Mouse (Mus musculus): ENCODE data around the gene Arhgef18. TPM values are rescaled to one million over a fixed set of nuclear protein-coding genes. Genes with fewer than 3 reads are reported as not detected.

Arhgef18 gene
- 6.7 and 8.3 TPM in 2 replicates for polyA plus RNA-seq (2015; fragmentation: Nextera tagmentation; extraction: Ambion mirVana)

DNA sequence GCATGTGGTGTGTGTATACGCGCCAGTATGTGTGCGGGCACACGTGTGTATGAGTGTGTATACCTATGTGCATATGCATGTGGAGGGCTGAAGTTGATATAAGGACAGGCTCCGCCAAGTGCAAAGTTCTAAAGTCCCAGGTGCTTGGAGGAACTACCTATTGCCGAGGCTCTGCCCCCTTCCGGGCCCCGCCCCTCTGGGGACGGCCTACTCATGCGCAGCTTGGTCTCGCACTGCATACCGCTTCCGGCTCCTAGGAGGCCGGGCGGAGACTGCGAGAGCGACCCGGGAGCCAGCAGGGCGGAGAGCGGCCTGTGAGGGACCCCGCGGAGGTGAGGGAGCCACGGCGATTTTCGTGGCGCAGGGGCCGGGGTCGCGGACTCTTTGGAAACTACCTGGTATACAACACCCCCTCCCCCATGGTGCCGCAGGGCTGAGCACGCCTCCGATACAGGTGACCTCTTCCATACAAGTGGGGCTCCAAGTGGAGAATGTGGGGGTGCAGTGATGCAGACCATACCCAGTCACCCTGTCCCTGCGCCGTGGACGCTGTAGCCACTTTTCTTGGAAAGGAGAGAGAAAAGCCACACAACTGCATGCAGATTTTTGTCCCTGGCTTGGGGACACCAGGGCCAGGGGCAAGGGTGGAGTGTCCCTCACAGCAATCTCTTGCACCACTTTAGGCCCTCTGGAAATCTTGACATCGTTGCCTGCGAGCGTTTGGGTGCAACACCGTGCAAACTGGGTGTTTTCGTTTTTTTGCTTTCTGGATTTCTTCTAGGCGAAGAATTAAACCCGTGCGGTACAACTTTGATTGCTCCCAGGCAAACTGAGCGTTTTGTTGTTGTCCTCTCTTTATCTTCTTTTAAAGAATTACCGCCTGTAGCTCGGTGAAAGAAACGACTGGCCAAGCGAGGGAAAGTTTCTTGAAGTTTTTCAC, at the start of gene Arhgef18:
TSS of gene Arhgef18 (plus strand) at position 236 of the 940 bp plus-strand sequence.

DNA sequence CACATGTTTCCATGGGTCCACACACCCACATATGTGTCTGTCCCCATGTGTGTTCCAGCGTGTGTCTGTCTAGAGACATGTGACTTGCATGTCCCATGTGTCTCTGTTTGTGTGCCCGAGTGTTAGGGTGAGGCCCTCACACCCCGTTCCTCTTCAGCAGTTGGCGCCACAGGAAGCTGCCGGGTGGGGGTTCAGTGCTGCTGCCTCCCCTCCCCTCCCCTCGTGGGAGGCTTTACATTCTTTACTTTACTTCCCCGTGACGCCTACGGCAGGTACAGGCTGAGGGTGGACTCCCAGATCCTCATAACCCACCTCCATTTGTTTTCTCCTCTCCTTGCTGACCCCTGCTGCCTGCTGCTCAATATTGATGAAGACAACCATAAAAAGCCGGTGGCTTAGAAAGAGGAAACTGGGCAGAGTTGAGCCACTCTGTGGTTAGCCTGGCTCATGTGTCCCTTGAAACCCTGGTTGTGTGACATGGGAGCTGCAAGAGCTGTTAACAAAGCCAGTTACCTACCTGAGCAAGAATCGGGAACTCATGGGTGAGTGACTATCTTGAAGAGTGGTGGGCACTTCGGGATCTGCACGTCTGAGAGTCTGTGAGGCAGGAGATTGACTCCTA, 39.5 kb upstream of the Arhgef18 start, which contains the start of gene A430078G23Rik:
TSS of gene A430078G23Rik (plus strand) at position 227 of the 622 bp plus-strand sequence.

DNA sequence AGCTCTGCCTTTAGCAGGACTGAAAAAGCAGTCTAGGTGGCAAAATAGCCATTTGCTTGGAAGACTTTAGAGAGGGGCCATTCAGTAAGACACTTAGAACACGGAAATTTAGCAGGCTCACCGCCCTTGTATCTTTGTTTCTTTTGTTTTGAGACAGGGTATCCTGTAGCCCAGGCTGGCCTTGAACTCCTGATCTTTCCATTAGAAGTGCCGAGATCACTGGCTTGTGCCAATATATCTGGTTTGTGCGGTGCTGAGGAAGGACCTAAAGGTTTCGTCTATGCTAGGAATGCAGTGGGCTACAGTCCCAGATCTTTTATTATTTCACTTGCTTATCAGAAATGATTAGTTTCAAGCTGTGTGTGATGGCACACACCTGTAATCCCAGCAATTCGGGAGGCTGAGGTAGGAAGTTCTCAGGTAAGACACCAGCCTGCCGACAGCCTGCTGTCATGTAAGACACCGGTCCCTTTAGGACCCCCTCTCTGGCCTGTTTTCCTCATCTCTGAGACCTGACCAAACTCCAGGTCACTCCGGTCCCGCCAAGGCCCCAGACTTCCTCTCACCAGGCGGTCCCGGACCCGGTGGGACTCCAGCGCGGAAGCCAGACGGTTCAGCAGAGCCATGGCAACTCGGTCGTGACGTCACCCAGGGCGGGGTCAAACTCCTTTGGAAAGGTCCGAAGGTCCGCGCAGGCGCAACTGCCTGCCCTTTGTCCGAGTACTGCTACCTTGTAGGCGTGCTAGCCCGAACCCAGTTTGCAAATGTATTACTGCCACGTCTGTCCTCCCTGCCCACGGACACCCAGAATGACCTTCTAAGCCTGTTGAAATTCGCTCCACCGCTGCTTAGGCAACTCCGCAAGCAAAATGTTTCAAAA, 74.4 kb downstream of the Arhgef18 start, which contains the start of gene Pex11g:
TSS of gene Pex11g (minus strand) at position 675 of the 880 bp plus-strand sequence.

GRCm38 (mm10) chr8:3470562-3470961, 77.8 kb downstream of the Arhgef18 start, which contains the start of gene Tex45:
Gene Tex45 (plus strand): TSS chr8:3470862.

DNA sequence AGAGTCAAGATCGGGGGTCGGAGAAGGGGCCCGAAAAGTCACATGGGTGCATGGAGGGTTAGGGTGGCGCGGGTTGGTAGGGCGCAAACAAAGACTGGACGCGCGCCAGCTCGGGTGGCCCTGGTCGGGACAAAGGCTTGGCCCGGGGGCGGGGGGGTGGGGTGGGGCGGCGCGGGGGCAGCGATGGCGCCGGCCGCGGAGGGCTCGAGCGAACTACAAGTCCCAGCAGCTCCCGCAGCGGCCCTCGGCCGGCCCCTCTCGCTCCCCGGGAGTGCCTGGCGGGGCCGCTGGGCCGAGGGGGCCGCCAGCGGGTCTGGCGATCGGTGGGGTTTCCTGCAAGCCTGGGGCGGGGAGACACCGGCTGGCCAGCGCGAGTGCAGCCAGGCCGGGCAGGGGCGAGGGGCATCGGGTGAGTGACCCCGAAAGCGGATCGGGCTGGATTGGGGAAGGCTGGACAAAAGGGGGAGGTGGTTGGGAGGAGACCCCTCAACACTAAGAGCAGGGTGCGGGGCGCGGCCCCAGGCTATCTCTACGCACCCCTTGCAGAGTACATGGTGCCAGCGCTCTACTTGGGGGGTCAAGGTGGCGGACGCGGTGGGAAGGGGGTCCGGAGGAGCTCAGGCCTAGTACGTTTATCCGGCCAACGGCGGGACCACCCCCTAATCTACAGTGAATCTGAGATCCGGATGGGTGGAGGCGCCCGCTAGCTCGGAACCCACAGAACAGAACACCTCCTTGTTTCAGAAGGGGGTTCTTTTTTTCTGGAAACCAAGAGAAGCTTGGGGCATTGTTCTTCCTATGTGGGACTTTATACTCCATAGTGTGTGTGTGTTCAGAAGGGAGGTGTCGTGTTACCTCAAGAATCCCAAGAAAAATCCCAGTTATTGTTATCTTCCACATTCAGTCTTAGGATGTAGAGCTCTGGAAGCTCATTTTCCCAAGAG, 100.4 kb downstream of the Arhgef18 start, which contains the start of gene Zfp358:
TSS of gene Zfp358 (plus strand) at position 238 of the 944 bp plus-strand sequence.

GRCm38 (mm10) chr8:3500235-3501090, 107.7 kb downstream of the Arhgef18 start, which contains the start of gene Mcoln1:
Gene Mcoln1 (plus strand): TSS chr8:3500457.

Other genes with a start within 250 kb of the Arhgef18 start
- gene Insr, start 113.4 kb upstream of the Arhgef18 start, polyA plus RNA-seq (2015; fragmentation: Nextera tagmentation; extraction: Ambion mirVana): 34.6 and 40.9 TPM in 2 replicates
- 0.17 TPM in 1 of 2 replicates, not detected in the other for gene A430078G23Rik, start 39.6 kb upstream of the Arhgef18 start, polyA plus RNA-seq (2015; fragmentation: Nextera tagmentation; extraction: Ambion mirVana)
- gene Pex11g, start 74.7 kb downstream of the Arhgef18 start, polyA plus RNA-seq (2015; fragmentation: Nextera tagmentation; extraction: Ambion mirVana): 2.4 and 3.3 TPM in 2 replicates
- gene Tex45, start 77.9 kb downstream of the Arhgef18 start, polyA plus RNA-seq (2015; fragmentation: Nextera tagmentation; extraction: Ambion mirVana): 0.67 and 1.0 TPM in 2 replicates
- gene Zfp358, start 100.1 kb downstream of the Arhgef18 start, polyA plus RNA-seq (2015; fragmentation: Nextera tagmentation; extraction: Ambion mirVana): 44.1 and 45.6 TPM in 2 replicates
- 81.0 and 92.5 TPM in 2 replicates for gene Mcoln1, start 107.5 kb downstream of the Arhgef18 start, polyA plus RNA-seq (2015; fragmentation: Nextera tagmentation; extraction: Ambion mirVana)
- 40.4 and 43.1 TPM in 2 replicates for gene Pnpla6, start 122.4 kb downstream of the Arhgef18 start, polyA plus RNA-seq (2015; fragmentation: Nextera tagmentation; extraction: Ambion mirVana)
- gene C330021F23Rik, start 175.0 kb downstream of the Arhgef18 start, polyA plus RNA-seq (2015; fragmentation: Nextera tagmentation; extraction: Ambion mirVana): 0.53 TPM in 1 of 2 replicates, not detected in the other
- gene Camsap3, start 194.3 kb downstream of the Arhgef18 start, polyA plus RNA-seq (2015; fragmentation: Nextera tagmentation; extraction: Ambion mirVana): 36.5 and 42.6 TPM in 2 replicates
- gene Xab2, start 228.3 kb downstream of the Arhgef18 start, polyA plus RNA-seq (2015; fragmentation: Nextera tagmentation; extraction: Ambion mirVana): 33.8 and 39.0 TPM in 2 replicates
- 99.6 and 101 TPM in 2 replicates for gene Pet100, start 228.5 kb downstream of the Arhgef18 start, polyA plus RNA-seq (2015; fragmentation: Nextera tagmentation; extraction: Ambion mirVana)
- gene Pcp2, start 232.5 kb downstream of the Arhgef18 start, polyA plus RNA-seq (2015; fragmentation: Nextera tagmentation; extraction: Ambion mirVana): 3.1 and 4.0 TPM in 2 replicates
- gene Stxbp2, start 237.9 kb downstream of the Arhgef18 start, polyA plus RNA-seq (2015; fragmentation: Nextera tagmentation; extraction: Ambion mirVana): 24.9 and 27.4 TPM in 2 replicates

Measured in neural tube, postnatal 0 days (tissue).